Mouse (Mus musculus) MEL (cell line): Measurements from ENCODE around the gene Hist3h2a. TPM values are rescaled to one million over a fixed set of nuclear protein-coding genes. Genes with fewer than 3 reads are reported as not detected.
A peak's percentile ranks its signal among the peaks of the same experiment; 100 is the strongest.

ENCODE experiments used
- DNase-seq: peaks from one replicate; pipeline ENCODE4 v3.0.0; 2011; ENCODE audit warnings: low read depth, low spot score
- H3K27ac ChIP-seq: 2 replicates; pipeline ENCODE4 v1.5.1; 2012; ENCODE audit warnings: low read depth, mild to moderate bottlenecking, control low read depth, low read length, moderate library complexity; ENCODE audit not compliant: control insufficient read depth
- H3K27me3 ChIP-seq, 2 experiments: fragments of 150-350 bp in 1 of 2; sonication (generic) in 1 of 2; 2 replicates each; pipeline ENCODE4 v1.6.1; 2012; ENCODE audit warnings: low read length in 2 of 2, mild to moderate bottlenecking in 2 of 2, improper control_type of control experiment in 1 of 2, moderate library complexity in 1 of 2; ENCODE audit not compliant: insufficient read depth in 2 of 2, control insufficient read depth in 1 of 2
- H3K36me3 ChIP-seq, 2 experiments: 2 replicates each; pipeline ENCODE4 v1.6.1; 2012 to 2014; ENCODE audit warnings: low read length in 2 of 2, improper control_type of control experiment in 1 of 2, inconsistent platforms in 1 of 2, mild to moderate bottlenecking in 1 of 2; ENCODE audit not compliant: insufficient read depth in 2 of 2, control insufficient read depth in 1 of 2
- H3K4me1 ChIP-seq, 2 experiments: fragments of 150-350 bp in 1 of 2; sonication (generic) in 1 of 2; 2 replicates each; pipeline ENCODE4 v1.6.1; 2012; ENCODE audit warnings: low read length in 2 of 2, improper control_type of control experiment in 1 of 2, mild to moderate bottlenecking in 1 of 2; ENCODE audit not compliant: insufficient read depth in 2 of 2, control insufficient read depth in 1 of 2
- H3K4me3 ChIP-seq, 2 experiments: fragments of 150-350 bp in 1 of 2; sonication (generic) in 1 of 2; 2 replicates each; pipeline ENCODE4 v1.5.1; 2012; ENCODE audit warnings: low read depth in 2 of 2, low read length in 2 of 2, mild to moderate bottlenecking in 2 of 2, moderate library complexity in 2 of 2, control low read depth in 1 of 2, improper control_type of control experiment in 1 of 2; ENCODE audit not compliant: control insufficient read depth in 1 of 2, insufficient read depth in 1 of 2
- H3K79me2 ChIP-seq: 2 replicates; pipeline ENCODE4 v1.6.1; 2012; ENCODE audit warnings: mild to moderate bottlenecking, low read length, moderate library complexity; ENCODE audit not compliant: control insufficient read depth, poor library complexity, insufficient read depth
- H3K9ac ChIP-seq: 2 replicates; pipeline ENCODE4 v1.6.1; 2012; ENCODE audit warnings: low read depth, mild to moderate bottlenecking, control low read depth, low read length, moderate library complexity; ENCODE audit not compliant: control insufficient read depth, poor library complexity, severe bottlenecking
- H3K9me3 ChIP-seq: fragments of 150-350 bp; sonication (generic); replicated peaks from 2 replicates; pipeline ENCODE4 v1.6.1; 2012; ENCODE audit warnings: mild to moderate bottlenecking, low read length, improper control_type of control experiment, moderate library complexity; ENCODE audit not compliant: insufficient read depth
- CHD2 ChIP-seq: IDR thresholded peaks from 2 replicates; pipeline ENCODE4 v1.6.1; 2011; ENCODE audit warnings: low read length, improper control_type of control experiment
- CTCF ChIP-seq, 3 experiments: IDR thresholded peaks in 2 of 3; conservative IDR thresholded peaks in 1 of 3; 2 replicates each; pipeline ENCODE4 v1.5.1; 2011 to 2012; ENCODE audit warnings: low read length in 3 of 3, low read depth in 2 of 3, mild to moderate bottlenecking in 2 of 3, improper control_type of control experiment in 1 of 3, inconsistent platforms in 1 of 3, mixed read lengths in 1 of 3, moderate library complexity in 1 of 3; ENCODE audit not compliant: control insufficient read depth in 1 of 3, insufficient read depth in 1 of 3, poor library complexity in 1 of 3, severe bottlenecking in 1 of 3
- EP300 ChIP-seq, 2 experiments: IDR thresholded peaks; 2 replicates each; pipeline ENCODE4 v1.6.1; 2011; ENCODE audit warnings: improper control_type of control experiment in 2 of 2, low read length in 2 of 2, low read depth in 1 of 2, mild to moderate bottlenecking in 1 of 2
- GATA1 ChIP-seq: IDR thresholded peaks from 2 replicates; pipeline ENCODE4 v1.6.1; 2011; ENCODE audit warnings: low read depth, low read length, improper control_type of control experiment
- JUND ChIP-seq: IDR thresholded peaks from 2 replicates; pipeline ENCODE4 v1.6.1; 2011; ENCODE audit warnings: low read depth, mild to moderate bottlenecking, improper control_type of control experiment, low read length
- KAT2A ChIP-seq: conservative IDR thresholded peaks from 2 replicates; pipeline ENCODE4 v1.6.1; 2012; ENCODE audit warnings: low read depth, low read length, improper control_type of control experiment, inconsistent platforms
- MAX ChIP-seq: IDR thresholded peaks from 2 replicates; pipeline ENCODE4 v1.6.1; 2011; ENCODE audit warnings: low read length, improper control_type of control experiment
- NELFE ChIP-seq: IDR thresholded peaks from 2 replicates; pipeline ENCODE4 v1.6.1; 2011; ENCODE audit warnings: low read depth, low read length, improper control_type of control experiment
- RAD21 ChIP-seq: IDR thresholded peaks from 2 replicates; pipeline ENCODE4 v1.6.1; 2011; ENCODE audit warnings: mild to moderate bottlenecking, low read depth, low read length, improper control_type of control experiment
- SIN3A ChIP-seq: IDR thresholded peaks from 2 replicates; pipeline ENCODE4 v1.6.1; 2012; ENCODE audit warnings: low read length, improper control_type of control experiment, inconsistent platforms
- ZC3H11A ChIP-seq: IDR thresholded peaks from 2 replicates; pipeline ENCODE4 v1.6.1; 2012; ENCODE audit warnings: low read depth, mild to moderate bottlenecking, inconsistent platforms, low read length, improper control_type of control experiment
- polyA plus RNA-seq, 2 experiments: library from polyadenylated mRNA; stranded (reverse) in 1 of 2; unstranded in 1 of 2; fragments of >175 nt in 1 of 2; fragments of >200 nt in 1 of 2; gene quantifications; 2 replicates each; pipeline versions ENCODE4 v1.2.1 to v1.2.4; 2012; ENCODE audit warnings: low replicate concordance in 2 of 2, low read depth in 1 of 2; ENCODE audit not compliant: insufficient read length in 2 of 2, insufficient read depth in 1 of 2, missing spikeins in 1 of 2
- total RNA-seq: library from RNA; depleted of rRNA; stranded (reverse); fragments of 300-350 nt; gene quantifications from 2 replicates; pipeline ENCODE4 v1.2.3, GENCODE M21; 2012

Hist3h2a gene
- total and polyA plus RNA-seq, 3 experiments = 0.42 to 184 TPM; not detected in 1

DNA sequence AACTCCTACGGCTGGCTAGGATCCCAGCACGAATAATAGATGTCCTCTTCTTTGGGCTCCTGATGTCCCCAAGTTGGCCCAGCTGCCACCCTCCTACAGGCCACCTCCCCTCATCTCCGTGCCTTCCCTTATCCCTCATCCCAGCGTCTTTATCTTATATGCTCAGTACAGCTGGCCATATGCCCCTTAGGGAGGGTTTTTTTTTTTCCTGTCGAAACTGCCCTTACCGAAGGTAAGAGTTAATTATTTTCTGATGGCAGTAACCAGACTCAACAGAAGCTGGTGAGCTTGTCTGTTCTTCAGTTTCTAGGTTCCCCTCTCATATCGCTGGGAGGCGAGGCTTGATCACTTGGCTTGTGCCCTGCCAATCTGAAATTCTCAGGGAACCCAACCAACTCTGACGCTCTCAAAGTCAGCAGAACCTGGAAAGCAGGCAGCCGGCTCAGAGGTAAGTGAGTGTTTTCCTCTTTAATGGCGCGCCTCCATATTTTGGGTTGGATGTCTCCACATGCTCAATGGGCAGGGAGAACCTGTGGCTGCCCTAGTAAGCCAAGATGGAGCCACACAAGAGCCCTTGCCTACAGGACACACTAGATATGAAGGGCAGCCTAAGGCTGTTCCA is 36.6 kb upstream of the Hist3h2a start, which contains the start of gene Btnl10 (continued):
- TF ChIP-seq CHD2 (no peak), JUND (no peak), NELFE (no peak)

DNA sequence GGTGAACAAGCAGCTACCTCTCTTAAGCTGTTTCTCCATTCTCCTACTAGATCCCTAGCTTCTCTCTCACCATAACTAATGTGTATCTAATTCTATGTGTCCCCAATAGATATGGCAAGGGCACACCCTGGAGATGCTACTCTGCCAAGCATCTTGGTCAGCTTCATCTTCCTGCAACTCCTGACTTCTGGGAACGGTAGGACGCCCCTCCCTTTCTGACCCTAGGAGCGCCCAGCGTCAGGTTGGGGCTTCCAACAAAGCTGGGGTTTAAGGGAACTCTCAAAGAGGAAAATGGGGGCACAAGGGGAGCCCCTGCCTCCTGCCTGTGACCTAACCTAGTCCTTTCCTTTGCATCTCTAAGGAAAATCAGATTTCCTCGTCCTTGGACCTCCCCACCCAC is 35.7 kb upstream of the Hist3h2a start:
- no peak overlapping the region for H3K27ac ChIP-seq
- peaks cover 0 to 13% of the 10 kb centered on the region in 2 experiments; a peak in 2 of 4 replicates for H3K36me3 ChIP-seq
- TF ChIP-seq RAD21 = no peak
- TF ChIP-seq, all 39 proteins: peak for 0
- H3K27me3 ChIP-seq = no peaks in the 10 kb centered on the region
- peaks cover 8 to 22% of the 10 kb centered on the region in 2 experiments for H3K4me1 ChIP-seq
- H3K4me3 ChIP-seq = no peak overlapping the region
- no peak for DNase-seq
- H3K9me3 ChIP-seq = no peaks in the 10 kb centered on the region
- no peak overlapping the region for H3K9ac ChIP-seq
- no peaks in the 10 kb centered on the region for H3K79me2 ChIP-seq

DNA sequence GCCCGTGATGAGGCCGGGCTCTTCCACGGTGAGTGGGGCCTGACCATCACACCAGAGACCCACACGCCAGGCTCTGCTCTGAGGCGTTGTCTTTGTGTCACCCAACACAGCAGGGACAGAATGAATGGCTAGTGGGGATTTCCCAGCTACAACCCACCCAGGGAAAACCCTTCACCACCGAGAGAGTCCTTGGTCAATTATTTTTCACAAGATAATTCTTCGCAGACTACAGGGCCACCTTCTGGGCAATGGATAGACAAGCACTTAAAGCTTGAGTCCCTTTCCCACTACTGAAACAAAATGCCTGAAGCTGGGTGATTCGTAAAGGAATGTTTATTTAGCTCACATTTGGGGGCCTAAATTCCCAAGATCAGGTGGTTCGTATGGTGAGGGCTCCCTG is 32.1 kb upstream of the Hist3h2a start:
- H3K79me2 ChIP-seq = no peaks in the 10 kb centered on the region
- H3K4me3 ChIP-seq = no peak overlapping the region
- H3K27me3 ChIP-seq = no peaks in the 10 kb centered on the region
- H3K9ac ChIP-seq = no peak overlapping the region
- TF ChIP-seq EP300 (IDR thresholded peaks at IDR 0.05; ENCODE audit: low read depth in 1 of 2, low read length in 2 of 2) (no peak), KAT2A (no peak), SIN3A (no peak), CTCF (IDR thresholded peaks at IDR 0.05 in 2 of 3, conservative IDR thresholded peaks at IDR 0.05 in 1 of 3; ENCODE audit: control insufficient read depth in 1 of 3, insufficient read depth in 1 of 3, low read depth in 2 of 3, low read length in 3 of 3, poor library complexity in 1 of 3, severe bottlenecking in 1 of 3) (peak in 1 of 3 experiments; percentile 16; a peak in 1 of 6 replicates), ZC3H11A (no peak), RAD21 (peak; percentile 29)
- TF ChIP-seq, all 39 proteins: peak for 2
- no peak for DNase-seq
- Histone ChIP-seq H3K36me3 (peaks cover 0 to 10% of the 10 kb centered on the region in 2 experiments; a peak in 2 of 4 replicates), H3K9me3 (no peaks in the 10 kb centered on the region), H3K4me1 (peaks cover 1 to 12% of the 10 kb centered on the region in 2 experiments), H3K27ac (no peak overlapping the region)

DNA sequence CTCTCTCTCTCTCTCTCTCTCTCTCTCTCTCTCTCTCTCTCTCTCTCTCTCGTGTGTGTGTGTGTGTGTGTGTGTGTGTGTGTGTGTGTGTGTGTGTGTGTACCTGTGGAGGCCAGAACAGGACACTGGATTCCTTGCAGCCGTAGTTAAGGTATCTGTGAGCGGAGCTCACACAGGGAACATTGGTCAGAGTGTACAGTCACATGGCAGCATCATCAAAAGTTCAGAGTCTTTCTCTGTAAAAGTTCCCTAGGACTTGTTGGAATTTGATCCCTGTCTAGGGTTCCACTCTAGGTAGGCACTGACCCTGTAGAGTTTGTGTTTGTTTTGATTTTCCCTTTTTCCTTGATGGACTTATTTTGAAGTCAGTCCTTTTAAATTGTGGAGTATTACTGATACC is 27.8 kb upstream of the Hist3h2a start:
- Histone ChIP-seq H3K9me3 (no peaks in the 10 kb centered on the region), H3K4me1 (peaks cover 4 to 15% of the 10 kb centered on the region in 2 experiments; a peak in 3 of 4 replicates), H3K27ac (no peak overlapping the region), H3K9ac (peak overlapping the region; percentile 25), H3K79me2 (peaks cover 1% of the 10 kb centered on the region; the same call in 1 of the 2 replicates), H3K36me3 (peaks cover 0 to 13% of the 10 kb centered on the region in 2 experiments; a peak in 2 of 4 replicates), H3K4me3 (no peak overlapping the region), H3K27me3 (no peaks in the 10 kb centered on the region)
- DNase-seq = no peak
- TF ChIP-seq MAX = 0 out of 2 replicates have a peak, but pooled peaks have one; percentile 22
- no peak for TF ChIP-seq GATA1
